Mouse (Mus musculus) lung, embryonic 15.5 days (tissue): ENCODE results near the gene Phkb. TPM values are rescaled to one million over a fixed set of nuclear protein-coding genes. Genes with fewer than 3 reads are reported as not detected.

Experiments used
- ATAC-seq: fragments of 200-750 bp; cut with Nextera tagmentation; 2 replicates; pipeline ENCODE4 v1.8.0; 2017; ENCODE audit warnings: moderate number of reproducible peaks, borderline replicate concordance; ENCODE audit not compliant: low FRiP score, low TSS enrichment; ENCODE audit errors: extremely low read depth
- H3K27ac ChIP-seq: fragments of 300-500 bp; sonication (generic); 2 replicates; pipeline ENCODE4 v1.5.1; 2015; ENCODE audit warnings: moderate library complexity, mild to moderate bottlenecking, inconsistent platforms
- H3K27me3 ChIP-seq: fragments of 300-500 bp; sonication (generic); 2 replicates; pipeline ENCODE4 v1.6.1; 2015; ENCODE audit warnings: inconsistent platforms
- H3K36me3 ChIP-seq: fragments of 300-500 bp; sonication (generic); 2 replicates; pipeline ENCODE4 v1.6.1; 2015; ENCODE audit warnings: inconsistent platforms
- H3K4me1 ChIP-seq: fragments of 300-500 bp; sonication (generic); 2 replicates; pipeline ENCODE4 v1.6.1; 2015; ENCODE audit warnings: inconsistent platforms
- H3K4me2 ChIP-seq: fragments of 300-500 bp; sonication (generic); 2 replicates; pipeline ENCODE4 v1.6.1; 2015; ENCODE audit warnings: inconsistent platforms, mild to moderate bottlenecking, moderate library complexity
- H3K4me3 ChIP-seq: fragments of 300-500 bp; sonication (generic); 2 replicates; pipeline ENCODE4 v1.5.1; 2015; ENCODE audit warnings: mild to moderate bottlenecking, inconsistent platforms
- H3K9ac ChIP-seq: fragments of 300-500 bp; sonication (generic); 2 replicates; pipeline ENCODE4 v1.6.1; 2015; ENCODE audit warnings: inconsistent platforms
- H3K9me3 ChIP-seq: fragments of 300-500 bp; sonication (generic); 2 replicates; pipeline ENCODE4 v1.6.1; 2016; ENCODE audit warnings: inconsistent platforms
- WGBS: fragments of 180-500 bp; shearing (Covaris S2); methylation state at CpG from one replicate; pipeline ENCODE4 v1.1.7; 2015; 5-methylcytosine and 5-hydroxymethylcytosine counted together
- polyA plus RNA-seq: library from polyadenylated mRNA; unstranded; fragments of >200 nt; fragmentation: Nextera tagmentation; extraction: Ambion mirVana; gene quantifications from 2 replicates; pipeline ENCODE4 v1.2.1, GENCODE M21; 2015

Gene Phkb
- polyA plus RNA-seq, 1 experiment from 2014 or later, result 47.0 TPM

GRCm38 (mm10) chr8:85959880-85960279, 119.1 kb downstream of the Phkb start:
- Histone ChIP-seq H3K4me2 (no peak overlapping the region), H3K4me3 (no peak overlapping the region), H3K27ac (no peak overlapping the region), H3K9ac (no peak overlapping the region), H3K4me1 (no peaks in the 10 kb centered on the region), H3K36me3 (no peaks in the 10 kb centered on the region), H3K27me3 (no peaks in the 10 kb centered on the region), H3K9me3 (no peaks in the 10 kb centered on the region)
- WGBS, result 91% methylated on average over 4 of the region's 4 CpGs
- ATAC-seq, result no peak

- Histone ChIP-seq H3K4me2 (no peak overlapping the region), H3K9ac (no peak overlapping the region), H3K36me3 (no peaks in the 10 kb centered on the region), H3K4me3 (no peak overlapping the region), H3K27me3 (no peaks in the 10 kb centered on the region), H3K9me3 (no peaks in the 10 kb centered on the region), H3K27ac (no peak overlapping the region), H3K4me1 (no peaks in the 10 kb centered on the region)
- no peak for ATAC-seq
- WGBS, result 88% methylated on average over 4 of the region's 4 CpGs
These were observed 136.9 kb downstream of the Phkb start for GRCm38 (mm10) chr8:85977588-85978077.

- 63% methylated on average over 1 of the region's 1 CpGs for WGBS
- ATAC-seq, result no peak
These were observed 152.2 kb downstream of the Phkb start for GRCm38 (mm10) chr8:85992911-85993310.

GRCm38 (mm10) chr8:85993661-85994060, 152.9 kb downstream of the Phkb start:
- Histone ChIP-seq H3K9me3 (no peaks in the 10 kb centered on the region), H3K9ac (no peak overlapping the region), H3K4me2 (no peak overlapping the region), H3K27me3 (no peaks in the 10 kb centered on the region), H3K36me3 (no peaks in the 10 kb centered on the region), H3K4me3 (no peak overlapping the region), H3K4me1 (no peaks in the 10 kb centered on the region), H3K27ac (no peak overlapping the region)
- 91% methylated on average over 1 of the region's 1 CpGs for WGBS
- no peak for ATAC-seq

More at GRCm38 (mm10) chr8:85992911-85993310, 152.2 kb downstream of the Phkb start:
- Histone ChIP-seq H3K36me3 (no peaks in the 10 kb centered on the region), H3K27me3 (no peaks in the 10 kb centered on the region), H3K4me1 (no peaks in the 10 kb centered on the region), H3K4me3 (no peak overlapping the region), H3K9ac (no peak overlapping the region), H3K27ac (no peak overlapping the region), H3K9me3 (no peaks in the 10 kb centered on the region), H3K4me2 (no peak overlapping the region)

- no peak overlapping the region for H3K9ac ChIP-seq
- H3K36me3 ChIP-seq, result no peaks in the 10 kb centered on the region
- no peaks in the 10 kb centered on the region for H3K9me3 ChIP-seq
- H3K27ac ChIP-seq, result no peak overlapping the region
- H3K27me3 ChIP-seq, result no peaks in the 10 kb centered on the region
- H3K4me3 ChIP-seq, result no peak overlapping the region
- no peak overlapping the region for H3K4me2 ChIP-seq
- WGBS, result 83% methylated on average over 1 of the region's 1 CpGs
- ATAC-seq, result no peak
- H3K4me1 ChIP-seq, result no peaks in the 10 kb centered on the region
These were observed 155.2 kb downstream of the Phkb start for GRCm38 (mm10) chr8:85995971-85996370.

GRCm38 (mm10) chr8:86006485-86006884, 165.7 kb downstream of the Phkb start:
- H3K4me1 ChIP-seq, result no peaks in the 10 kb centered on the region
- no peak overlapping the region for H3K9ac ChIP-seq
- no peaks in the 10 kb centered on the region for H3K9me3 ChIP-seq
- H3K27ac ChIP-seq, result no peak overlapping the region
- H3K4me2 ChIP-seq, result no peak overlapping the region
- ATAC-seq, result no peak
- H3K36me3 ChIP-seq, result no peaks in the 10 kb centered on the region
- no peak overlapping the region for H3K4me3 ChIP-seq
- H3K27me3 ChIP-seq, result no peaks in the 10 kb centered on the region

GRCm38 (mm10) chr8:86016806-86017205, 176.0 kb downstream of the Phkb start:
- H3K27ac ChIP-seq, result no peak overlapping the region
- no peaks in the 10 kb centered on the region for H3K9me3 ChIP-seq
- no peaks in the 10 kb centered on the region for H3K27me3 ChIP-seq
- no peak overlapping the region for H3K4me3 ChIP-seq
- H3K36me3 ChIP-seq, result no peaks in the 10 kb centered on the region
- ATAC-seq, result no peak
- no peak overlapping the region for H3K4me2 ChIP-seq
- no peaks in the 10 kb centered on the region for H3K4me1 ChIP-seq
- no peak overlapping the region for H3K9ac ChIP-seq
- WGBS, result 73% methylated on average over 2 of the region's 2 CpGs

GRCm38 (mm10) chr8:86028646-86029312, 188.0 kb downstream of the Phkb start:
- 64% methylated on average over 6 of the region's 6 CpGs for WGBS
- no peak for ATAC-seq
- Histone ChIP-seq H3K27me3 (no peaks in the 10 kb centered on the region), H3K27ac (no peak overlapping the region), H3K36me3 (no peaks in the 10 kb centered on the region), H3K9ac (no peak overlapping the region), H3K9me3 (no peaks in the 10 kb centered on the region), H3K4me2 (no peak overlapping the region), H3K4me3 (no peak overlapping the region), H3K4me1 (no peaks in the 10 kb centered on the region)

- Histone ChIP-seq H3K27ac (no peak overlapping the region), H3K9ac (no peak overlapping the region), H3K4me3 (no peak overlapping the region), H3K36me3 (no peaks in the 10 kb centered on the region), H3K27me3 (no peaks in the 10 kb centered on the region), H3K9me3 (no peaks in the 10 kb centered on the region), H3K4me1 (no peaks in the 10 kb centered on the region), H3K4me2 (no peak overlapping the region)
- no peak for ATAC-seq
- 78% methylated on average over 7 of the region's 7 CpGs for WGBS
These were observed 188.7 kb downstream of the Phkb start for GRCm38 (mm10) chr8:86029451-86029850.

- Histone ChIP-seq H3K9ac (no peak overlapping the region), H3K27ac (no peak overlapping the region), H3K36me3 (no peaks in the 10 kb centered on the region), H3K9me3 (no peaks in the 10 kb centered on the region), H3K27me3 (no peaks in the 10 kb centered on the region), H3K4me3 (no peak overlapping the region), H3K4me2 (no peak overlapping the region), H3K4me1 (no peaks in the 10 kb centered on the region)
- 70% methylated on average over 6 of the region's 6 CpGs for WGBS
- ATAC-seq, result no peak
These were observed 194.1 kb downstream of the Phkb start for GRCm38 (mm10) chr8:86034662-86035365.

- no peaks in the 10 kb centered on the region for H3K36me3 ChIP-seq
- no peak overlapping the region for H3K9ac ChIP-seq
- no peak overlapping the region for H3K27ac ChIP-seq
- no peak overlapping the region for H3K4me2 ChIP-seq
- WGBS, result 85% methylated on average over 4 of the region's 4 CpGs
- no peak for ATAC-seq
- H3K27me3 ChIP-seq, result no peaks in the 10 kb centered on the region
- H3K9me3 ChIP-seq, result no peaks in the 10 kb centered on the region
- no peaks in the 10 kb centered on the region for H3K4me1 ChIP-seq
- no peak overlapping the region for H3K4me3 ChIP-seq
These were observed 194.6 kb downstream of the Phkb start for GRCm38 (mm10) chr8:86035371-86035770.

- Histone ChIP-seq H3K27me3 (no peaks in the 10 kb centered on the region), H3K4me3 (no peak overlapping the region), H3K9me3 (no peaks in the 10 kb centered on the region), H3K36me3 (no peaks in the 10 kb centered on the region), H3K9ac (no peak overlapping the region), H3K4me2 (no peak overlapping the region), H3K4me1 (no peaks in the 10 kb centered on the region), H3K27ac (no peak overlapping the region)
- WGBS, result 79% methylated on average over 3 of the region's 3 CpGs
- ATAC-seq, result no peak
These were observed 197.7 kb downstream of the Phkb start for GRCm38 (mm10) chr8:86038462-86038861.
